Mouse (Mus musculus) liver (tissue): Measurements from ENCODE around the gene Sec22a.

ENCODE experiments used
- DNase-seq: peaks from one replicate; pipeline ENCODE4 v3.0.0-alpha.2; 2020; ENCODE audit warnings: mixed read lengths

Gene Sec22a

DNA sequence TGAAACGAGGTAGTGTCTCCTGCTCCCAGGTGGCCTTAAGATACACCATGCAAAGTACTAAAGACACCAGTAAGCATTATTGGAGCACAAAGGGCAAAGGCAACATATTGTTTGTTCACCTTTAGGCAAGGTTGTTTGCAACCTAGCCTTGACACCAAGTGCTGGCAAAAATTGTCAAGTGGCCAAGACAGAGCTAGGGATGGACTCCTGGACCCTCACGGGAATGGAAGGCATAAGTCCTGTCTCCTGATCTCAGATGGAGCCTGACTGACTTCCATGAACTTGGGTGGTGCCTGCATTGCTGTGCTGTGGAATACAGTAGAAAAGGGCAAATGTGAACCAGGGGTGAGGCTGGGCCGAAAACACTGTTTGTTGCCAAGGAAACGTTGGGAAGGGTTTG, 54.1 kb downstream of the Sec22a start:
- DNase-seq: no peak

DNA sequence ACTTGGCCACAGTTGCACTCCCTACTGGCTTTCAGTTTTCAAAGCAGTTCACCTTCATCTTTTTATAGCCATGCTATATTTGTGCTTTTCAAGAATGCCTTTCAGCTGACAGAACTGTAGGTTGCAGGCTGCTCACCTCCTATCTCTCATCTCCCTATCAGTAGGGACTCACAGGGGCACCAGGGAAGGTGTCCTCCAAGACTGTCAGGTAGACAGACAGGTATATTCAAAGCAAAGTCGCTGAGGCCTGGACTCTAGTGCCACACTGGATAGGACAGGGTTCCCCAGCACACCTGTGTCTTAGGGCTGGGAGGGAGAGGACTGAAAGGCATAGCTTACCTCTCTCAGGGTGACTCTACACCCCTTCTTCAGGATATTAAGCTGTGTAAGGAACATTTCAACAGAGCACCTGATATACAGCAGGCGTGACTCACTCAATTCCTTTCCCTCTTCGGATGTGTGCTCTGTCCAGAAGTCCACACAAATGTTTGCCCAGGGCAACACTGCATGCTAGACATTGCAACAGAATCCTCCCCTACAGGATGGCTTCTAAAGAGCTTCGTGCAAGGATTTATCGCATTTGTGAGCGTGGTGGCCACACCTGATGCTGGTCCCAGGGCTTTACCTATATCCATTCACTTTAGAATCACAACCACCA, 55.1 kb downstream of the Sec22a start:
- no peak for DNase-seq

DNA sequence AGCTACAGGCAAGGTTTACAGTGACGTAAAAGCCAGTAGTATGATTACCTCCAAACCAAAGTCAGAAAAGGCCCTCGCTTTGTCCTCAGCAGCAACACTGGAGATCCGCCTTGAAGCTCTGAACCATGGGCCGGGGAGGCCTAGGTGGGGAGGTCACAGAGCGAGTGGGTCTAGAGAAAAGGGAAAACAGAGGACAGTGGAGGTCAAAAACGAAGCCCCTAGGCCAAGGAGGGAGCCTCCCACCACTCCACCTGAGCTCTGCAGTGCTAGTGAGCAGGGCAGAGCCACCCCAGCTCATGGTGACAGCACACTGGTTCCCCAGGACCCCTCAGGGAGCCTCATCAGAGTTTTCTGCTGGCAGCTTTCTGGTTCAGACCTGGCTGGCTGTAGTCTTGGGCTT, 55.7 kb downstream of the Sec22a start:
- DNase-seq: no peak

DNA sequence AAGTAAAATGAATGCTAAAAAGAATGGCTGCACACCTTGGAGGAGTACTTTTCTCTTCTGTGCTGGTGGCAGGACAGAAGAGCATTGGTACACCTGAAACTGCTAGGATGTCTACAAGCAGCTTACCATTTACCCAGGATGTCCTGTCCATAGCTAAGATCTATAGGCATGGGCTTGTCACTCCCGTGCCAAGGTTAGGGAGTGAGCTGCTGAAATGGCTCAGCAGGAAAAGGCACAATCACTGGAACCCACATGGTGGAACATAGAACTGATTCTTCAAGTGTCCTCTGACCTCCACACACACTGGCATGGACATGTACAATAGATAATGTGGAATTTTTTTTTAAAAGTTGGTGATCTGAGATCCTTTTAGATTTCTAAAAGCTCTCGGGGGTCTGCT, 56.4 kb downstream of the Sec22a start:
- DNase-seq: no peak

DNA sequence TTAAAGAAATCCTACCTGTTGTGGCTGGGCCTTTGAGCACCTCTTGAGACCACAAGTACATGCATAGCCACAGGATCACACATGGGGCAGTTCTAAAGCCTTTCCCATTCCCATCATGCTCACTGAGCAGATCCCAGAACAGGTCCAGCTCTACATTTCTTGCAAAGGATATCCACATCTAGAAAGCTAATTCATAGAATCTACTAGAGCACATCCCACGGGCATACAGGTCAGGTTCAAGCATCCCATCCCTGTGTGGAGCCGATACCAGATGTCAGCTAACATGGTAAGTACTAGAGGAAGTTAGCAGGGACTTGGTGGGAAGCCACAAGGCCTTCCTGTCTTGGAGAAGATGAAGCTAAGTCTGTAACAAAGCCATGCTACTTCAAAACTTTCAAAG, 57.1 kb downstream of the Sec22a start:
- no peak for DNase-seq

DNA sequence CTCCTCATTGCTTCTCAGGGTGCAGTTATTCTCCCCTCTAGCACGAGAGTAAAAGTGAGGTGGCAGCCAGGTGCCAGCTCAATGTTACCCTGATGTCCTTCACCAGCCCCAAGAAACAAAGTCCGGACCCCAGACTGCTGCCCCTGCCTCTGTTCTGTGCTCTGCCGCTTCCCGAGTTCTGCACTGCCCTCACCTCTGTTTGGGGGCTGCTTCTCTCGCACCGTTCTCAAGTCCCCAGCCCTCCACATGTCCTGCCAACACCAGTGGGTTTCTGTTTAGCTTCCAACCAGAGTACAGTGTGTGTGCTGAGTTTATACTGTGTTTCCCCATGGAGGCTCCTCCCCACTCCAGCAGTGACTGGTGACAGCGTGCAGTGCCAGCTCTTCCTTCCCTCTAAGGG, 58.5 kb downstream of the Sec22a start:
- no peak for DNase-seq

DNA sequence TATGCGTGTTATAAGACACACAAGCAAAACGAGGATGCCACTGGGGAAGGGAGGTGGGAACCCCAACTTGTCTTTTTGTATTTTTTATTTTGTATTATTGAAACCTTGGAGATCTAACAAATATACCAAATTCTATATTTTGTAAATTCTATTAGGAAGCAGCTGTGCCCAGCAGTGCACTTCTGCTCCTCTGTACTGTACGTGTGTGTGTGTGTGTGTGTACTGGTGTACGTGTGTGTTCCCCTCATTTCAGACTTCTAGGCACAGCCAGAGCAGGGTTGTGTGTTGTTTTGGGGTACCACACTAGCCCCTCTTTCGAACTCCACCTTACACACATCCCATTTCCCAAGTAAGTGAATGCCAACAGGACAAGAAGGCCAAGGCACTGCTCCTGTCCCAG, 59.3 kb downstream of the Sec22a start:
- no peak for DNase-seq

DNA sequence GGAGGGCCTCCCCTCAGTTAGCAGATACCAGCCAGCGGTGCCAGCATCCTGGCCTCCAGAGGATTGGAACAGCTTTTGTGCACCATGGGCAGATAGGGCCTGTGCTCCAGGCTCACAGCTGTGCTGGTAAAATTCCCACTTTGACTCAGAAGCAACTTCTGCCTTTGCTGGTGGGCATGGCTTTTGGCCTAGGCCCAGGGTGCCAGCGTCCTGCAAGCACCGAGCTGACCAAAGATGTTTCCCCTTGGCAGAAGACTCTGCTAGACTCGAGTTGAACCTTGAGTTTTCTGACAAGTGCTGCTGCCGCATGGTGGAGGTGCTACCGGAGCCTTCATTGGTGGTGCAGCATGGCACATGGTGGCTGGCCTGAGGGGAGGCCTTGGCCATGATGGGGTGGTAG, 60.0 kb downstream of the Sec22a start:
- DNase-seq: no peak

DNA sequence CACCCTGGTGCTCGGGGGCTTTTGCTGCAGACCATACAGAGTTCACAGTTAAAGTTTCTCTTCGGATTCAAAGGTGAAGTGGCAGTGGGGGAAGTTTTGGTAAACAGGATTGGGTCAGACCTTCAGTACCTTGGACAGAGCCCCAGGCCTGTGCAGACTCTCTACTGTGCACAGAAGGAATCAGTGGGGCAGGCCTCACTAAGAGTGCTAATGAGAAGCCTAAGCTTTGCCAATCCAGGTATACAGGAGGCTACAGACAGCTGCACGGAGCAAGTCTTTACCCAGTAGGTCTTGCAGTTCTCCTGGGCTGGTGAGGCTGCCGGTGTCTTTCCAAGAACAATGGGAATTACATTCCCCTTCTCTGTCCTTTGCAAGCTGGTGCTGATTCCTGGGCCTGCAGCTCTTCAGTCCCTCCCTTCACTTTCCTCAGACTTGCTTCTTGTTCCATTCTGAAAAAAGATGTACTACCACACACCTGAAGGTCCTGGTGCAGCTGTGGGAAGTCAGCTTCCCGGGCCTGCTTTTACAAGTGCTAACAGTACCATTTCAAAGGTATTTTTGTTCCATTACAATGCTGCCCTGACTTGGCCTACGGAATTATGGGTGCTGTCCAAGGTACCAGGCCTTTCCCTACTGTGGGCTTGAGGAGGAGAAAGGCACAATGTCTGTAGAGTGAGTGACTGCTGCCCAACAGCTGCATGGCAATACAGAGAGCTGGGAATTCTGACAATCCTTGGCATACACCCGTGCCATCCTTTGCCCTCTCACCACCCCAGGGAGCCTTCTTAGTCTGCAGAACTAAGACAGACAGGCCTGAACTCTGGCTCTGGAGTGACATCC, 61.1 kb downstream of the Sec22a start:
- peak; percentile 30 for DNase-seq

DNA sequence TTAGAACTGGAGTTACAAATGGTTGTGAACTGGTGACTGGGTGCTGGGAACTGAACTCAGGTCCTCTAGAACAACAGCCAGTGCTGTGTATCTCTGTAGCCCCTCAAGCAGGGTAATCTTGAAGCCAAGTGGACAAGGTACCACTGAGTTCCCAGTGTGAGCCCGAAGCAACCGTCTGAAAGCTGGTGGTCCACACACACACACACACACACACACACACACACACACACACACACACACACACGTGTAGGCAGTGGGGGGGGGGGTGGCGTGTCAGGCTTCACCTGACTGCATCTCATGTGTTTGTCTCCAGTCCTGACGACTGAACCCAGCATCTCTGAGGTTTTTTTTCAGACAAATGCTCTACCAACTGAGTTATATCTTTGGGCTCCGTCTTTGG, 63.6 kb downstream of the Sec22a start:
- no peak for DNase-seq

DNA sequence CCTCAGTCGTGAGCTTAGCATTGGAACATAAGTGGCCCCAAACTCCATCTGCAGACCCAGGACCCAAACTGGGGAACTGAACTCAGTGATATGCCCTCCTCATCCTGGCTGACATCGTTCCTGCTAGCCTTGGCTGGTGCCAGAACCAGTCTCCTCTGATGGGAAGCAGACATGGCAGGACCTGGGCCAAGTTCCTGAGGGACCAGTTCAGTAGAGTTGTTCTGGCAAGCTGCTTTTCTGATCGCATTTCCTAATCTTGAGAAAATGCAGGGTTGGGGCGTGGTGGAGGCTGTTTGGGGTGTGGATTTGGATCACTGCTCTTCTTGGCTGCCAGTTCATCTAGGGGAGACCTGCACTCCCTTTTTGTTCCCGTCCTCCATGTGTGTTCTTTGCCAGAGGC, 65.9 kb downstream of the Sec22a start:
- DNase-seq: no peak

DNA sequence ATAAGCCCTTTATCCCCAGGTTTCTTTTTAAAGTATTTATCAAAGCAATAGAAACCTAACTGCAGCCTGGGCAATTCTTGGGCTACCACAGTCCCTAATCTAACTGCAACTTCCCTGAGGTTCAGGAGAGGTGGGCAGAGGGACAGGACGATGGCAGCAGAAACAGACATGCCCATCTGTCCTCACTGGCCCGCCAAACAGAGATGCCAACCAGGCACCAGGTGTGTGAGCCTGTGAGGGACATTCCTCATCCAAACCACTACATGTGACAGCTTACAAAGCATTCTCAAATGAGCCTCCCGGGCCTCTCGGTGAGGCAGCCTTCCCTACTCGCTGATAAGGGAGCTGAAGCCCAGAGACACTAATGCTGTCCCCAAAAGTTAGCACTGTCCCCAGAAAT, 76.5 kb downstream of the Sec22a start:
- DNase-seq: no peak

DNA sequence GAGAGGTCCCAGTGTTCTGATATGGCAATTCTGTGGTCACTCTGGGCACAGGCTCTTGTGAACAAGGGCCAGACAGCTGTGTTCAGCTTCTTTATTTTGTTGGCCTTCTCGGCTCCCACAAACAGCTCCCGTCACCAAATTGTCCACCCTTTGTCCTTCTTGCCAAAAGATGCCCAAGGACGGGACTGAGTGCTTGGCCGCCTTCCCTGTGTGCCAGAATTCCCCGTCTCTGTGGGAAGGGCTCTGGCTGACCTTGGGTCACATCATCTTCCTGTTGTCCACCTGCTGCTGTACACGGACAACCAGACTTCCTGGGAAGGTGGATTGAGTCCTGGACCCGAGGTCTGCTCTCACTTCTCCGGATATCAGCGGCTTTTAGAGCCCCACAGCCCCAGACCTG, 77.9 kb downstream of the Sec22a start:
- no peak for DNase-seq

DNA sequence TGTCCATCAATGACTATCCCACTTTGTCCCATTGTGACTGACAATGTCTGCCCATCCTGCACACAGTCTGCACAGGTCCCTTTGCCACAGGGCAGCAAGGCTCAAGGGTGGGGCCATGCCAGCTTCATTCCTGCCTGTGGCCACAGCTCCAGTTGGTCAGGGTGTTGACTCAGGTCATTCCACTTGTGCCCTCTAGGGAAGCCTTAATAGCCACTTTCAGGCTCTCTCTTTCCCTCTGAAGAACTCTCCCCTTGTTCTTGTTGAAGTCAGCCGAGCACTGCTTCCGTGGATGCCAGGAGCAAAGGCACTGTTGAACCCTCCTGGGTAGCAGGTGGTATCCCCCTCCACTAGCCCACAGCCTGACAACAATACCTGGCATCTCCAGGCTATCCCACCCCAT, 81.3 kb downstream of the Sec22a start:
- no peak for DNase-seq

DNA sequence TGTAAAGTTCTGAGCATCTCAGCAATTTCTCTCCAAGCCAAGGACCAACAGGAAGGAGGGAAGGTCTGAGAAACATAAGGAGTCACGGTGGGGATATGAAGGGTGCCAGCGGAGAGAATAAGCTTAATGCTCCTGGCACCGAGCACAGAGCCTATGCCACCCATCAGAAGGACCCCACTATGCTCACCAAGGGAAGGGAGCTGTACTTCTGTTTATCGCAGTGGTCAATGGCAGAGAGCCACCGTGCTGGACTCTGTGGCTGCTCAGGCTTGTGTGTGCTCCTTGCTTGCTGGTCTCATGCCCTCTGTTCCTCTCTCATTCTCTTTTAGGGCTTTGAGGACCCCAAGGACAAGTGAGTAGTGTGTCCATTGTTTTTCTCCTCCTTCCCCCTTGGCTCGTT, 85.6 kb downstream of the Sec22a start:
- no peak for DNase-seq

DNA sequence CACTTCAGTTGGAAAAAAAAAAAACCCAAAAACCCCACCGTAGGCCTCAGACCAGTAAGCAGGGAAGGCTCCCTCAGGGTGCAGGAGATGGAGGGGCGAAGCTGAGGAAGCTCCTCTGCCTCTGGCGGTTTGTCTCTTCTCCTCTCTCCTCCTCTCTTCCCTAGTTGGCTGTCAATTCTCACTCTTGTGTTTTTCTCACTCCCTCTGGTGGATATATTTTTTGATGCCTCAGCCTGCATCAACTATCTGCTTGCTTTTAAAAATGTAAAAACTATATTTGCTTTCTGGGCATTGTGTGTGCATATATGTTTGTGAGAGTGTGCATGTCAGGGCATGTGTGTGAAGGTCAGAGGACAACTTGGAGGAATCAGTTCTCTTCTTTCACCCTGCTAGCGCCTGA, 91.3 kb downstream of the Sec22a start:
- DNase-seq: no peak

DNA sequence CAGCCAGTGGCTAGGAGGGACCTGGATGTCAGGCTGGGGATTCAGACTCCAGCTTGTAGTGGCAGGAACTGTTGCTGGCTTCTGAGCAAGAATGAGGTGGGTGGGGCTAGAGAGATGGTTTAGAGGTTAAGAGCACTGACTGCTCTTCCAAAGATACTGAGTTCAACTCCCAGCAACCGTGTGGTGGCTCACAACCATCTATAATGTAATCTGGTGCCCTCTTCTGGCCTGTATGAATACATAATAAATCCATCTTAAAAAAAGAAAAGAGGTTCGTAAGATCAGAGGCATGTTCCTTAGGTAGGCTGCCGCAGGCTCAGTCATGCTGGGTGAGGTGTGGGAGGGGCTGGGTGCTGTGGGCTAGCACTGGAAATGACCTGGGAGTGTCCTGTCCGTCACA, 92.1 kb downstream of the Sec22a start:
- DNase-seq: no peak

DNA sequence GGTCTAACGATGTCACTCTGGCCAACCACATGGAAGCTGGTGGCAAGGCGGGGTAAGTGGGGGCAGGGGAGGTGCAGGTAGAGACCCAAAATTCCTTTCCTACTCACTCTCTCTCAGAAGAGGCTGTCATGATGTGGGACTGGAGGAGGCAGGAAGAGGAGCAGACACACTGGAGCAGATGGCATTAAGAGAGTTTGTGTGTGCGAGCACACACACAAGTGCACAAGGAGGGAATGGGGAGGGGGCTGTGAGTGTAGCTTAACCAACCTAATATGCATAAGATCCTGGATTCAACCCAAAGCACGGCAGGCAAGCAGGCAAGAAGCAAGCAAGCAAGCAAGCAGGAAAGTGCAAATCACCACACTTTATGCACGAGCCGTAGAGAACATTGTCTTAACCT, 92.8 kb downstream of the Sec22a start:
- DNase-seq: no peak

DNA sequence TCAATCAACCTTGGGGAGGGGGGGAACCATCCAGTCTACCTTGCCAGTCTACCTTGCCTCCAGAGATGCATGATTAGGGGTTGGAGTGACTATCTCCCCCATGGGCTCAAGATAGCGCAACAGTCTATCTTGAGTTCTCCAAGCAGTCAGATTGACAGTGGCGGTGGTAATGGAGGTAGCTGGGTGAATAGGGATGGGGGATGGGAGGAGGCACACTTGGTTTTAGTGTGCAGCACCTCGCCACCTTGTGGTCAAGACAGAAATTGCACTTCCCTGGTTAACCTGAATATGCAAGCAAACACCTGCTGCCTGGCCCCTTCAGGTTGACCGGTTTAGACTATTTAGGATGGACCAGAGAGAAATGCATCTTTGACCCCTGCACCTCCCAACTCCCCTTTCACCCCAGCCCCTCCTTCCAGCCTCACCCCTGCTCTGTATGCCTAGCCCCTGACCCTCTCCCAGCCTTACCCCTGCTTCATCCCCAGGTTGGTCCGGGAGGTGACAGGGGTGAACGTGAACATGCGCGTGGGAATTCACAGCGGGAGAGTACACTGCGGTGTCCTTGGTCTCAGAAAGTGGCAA, 93.3 kb downstream of the Sec22a start:
- DNase-seq: peak; percentile 76
